Mouse (Mus musculus) mouse trophoblast stem cell (cell line): ENCODE measurements around the gene Cwc25.

Experiments used
- in situ Hi-C, 2 experiments: fragments of 300-500 bp; cut with MseI, MboI; formaldehyde crosslinking; loops; 2 replicates in 1 of 2; 3 replicates in 1 of 2; pipeline ENCODE4 v1.15.1; 2025

Gene Cwc25

GRCm38 (mm10) chr11:97766154-97766881 lies at the start of gene Cwc25:
Gene Cwc25 (minus strand): TSS chr11:97766556.
- in situ Hi-C loops = no loop called here

- in situ Hi-C loops = no loop called here
Observed at GRCm38 (mm10) chr11:97815736-97816135, 49.4 kb upstream of the Cwc25 start.

DNA sequence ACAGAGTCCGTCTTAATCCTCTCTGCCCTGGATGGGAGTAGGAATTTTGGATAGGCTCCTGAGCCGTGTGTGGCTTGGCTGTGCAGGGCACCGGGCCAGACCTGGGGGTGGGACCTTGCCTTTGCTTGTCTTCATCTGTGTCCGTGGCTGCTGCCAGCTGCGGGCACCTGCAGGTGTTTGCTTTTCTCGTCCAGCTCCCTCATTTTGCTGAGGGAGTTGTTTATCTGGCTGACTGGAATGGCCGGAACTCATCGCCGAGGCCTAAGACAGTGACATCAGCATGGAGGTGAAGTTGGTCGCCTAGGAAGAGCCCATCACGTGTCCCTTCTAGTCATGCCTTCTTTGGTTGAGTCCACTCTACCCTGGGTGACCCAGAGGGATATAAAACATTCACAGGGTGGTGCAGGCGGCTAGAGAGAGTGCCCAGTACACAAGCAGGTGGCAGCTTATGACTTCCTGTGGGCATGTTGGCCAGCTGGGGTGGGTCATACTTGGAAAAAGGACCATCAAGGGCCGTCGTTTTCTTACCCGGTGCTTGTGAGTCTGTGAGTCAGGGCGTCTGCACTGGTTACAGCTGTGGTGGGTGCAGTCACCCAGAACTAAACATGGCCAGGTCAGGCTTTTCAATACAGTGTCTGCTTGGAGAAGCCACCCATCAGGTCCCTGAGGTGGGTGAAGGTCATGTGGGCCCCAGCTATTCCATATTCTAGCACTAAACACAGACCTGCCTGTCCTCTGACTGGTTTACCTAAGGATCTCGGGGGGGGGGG lies 47.6 kb upstream of the Cwc25 start:
- in situ Hi-C loops = no loop called here

- in situ Hi-C loops = no loop called here
Observed at GRCm38 (mm10) chr11:97813085-97813484, 46.7 kb upstream of the Cwc25 start.

GRCm38 (mm10) chr11:97812491-97812921 lies 46.1 kb upstream of the Cwc25 start:
- in situ Hi-C loops = no loop called here

- in situ Hi-C loops = no loop called here
Observed at GRCm38 (mm10) chr11:97811569-97812362, 45.4 kb upstream of the Cwc25 start.

DNA sequence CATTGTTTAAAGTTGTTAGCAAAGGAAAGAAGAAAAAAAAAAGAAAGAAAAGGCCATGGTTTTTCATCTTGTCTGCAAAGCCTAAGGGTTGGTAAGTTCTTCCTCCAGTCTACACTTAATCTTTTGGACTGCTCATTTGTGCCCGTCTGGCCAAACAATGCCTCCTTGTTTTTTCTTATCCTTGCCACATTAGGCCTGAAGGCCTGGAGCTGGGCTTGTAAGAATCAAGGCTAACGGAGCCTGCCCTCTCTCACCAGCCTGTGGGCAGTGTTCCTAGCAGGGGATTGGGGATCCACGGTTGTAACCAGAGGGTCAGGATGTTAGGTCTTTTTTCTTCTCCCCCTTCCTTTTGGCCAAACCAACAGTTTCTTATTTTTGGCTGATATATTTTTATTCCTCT lies 44.6 kb upstream of the Cwc25 start:
- in situ Hi-C loops = no loop called here

DNA sequence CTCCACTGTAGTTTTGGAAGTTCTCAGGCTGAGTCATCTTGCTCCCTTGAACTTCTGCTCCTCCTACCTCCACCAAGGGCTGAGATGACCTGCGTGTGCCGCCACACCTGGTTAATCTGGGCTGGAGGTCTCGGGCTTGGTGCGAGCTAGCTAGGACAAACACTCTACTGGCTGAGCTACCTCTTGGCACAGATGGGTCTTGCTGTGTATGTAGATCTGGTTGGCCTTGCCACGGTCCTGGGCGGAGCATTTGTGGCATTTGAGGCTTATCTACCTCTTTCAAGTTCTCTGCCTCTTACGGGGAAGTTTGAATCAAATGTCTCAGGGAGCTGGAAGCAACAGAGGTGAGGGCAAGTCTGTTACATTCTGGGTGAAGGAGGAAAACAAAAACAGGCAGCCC lies 44.0 kb upstream of the Cwc25 start:
- in situ Hi-C loops = no loop called here

- in situ Hi-C loops = no loop called here
Observed at GRCm38 (mm10) chr11:97809235-97810121, 43.1 kb upstream of the Cwc25 start.

- in situ Hi-C loops = no loop called here
Observed at GRCm38 (mm10) chr11:97808621-97809234, 42.4 kb upstream of the Cwc25 start.

- in situ Hi-C loops = no loop called here
Observed at GRCm38 (mm10) chr11:97808093-97808492, 41.7 kb upstream of the Cwc25 start.

DNA sequence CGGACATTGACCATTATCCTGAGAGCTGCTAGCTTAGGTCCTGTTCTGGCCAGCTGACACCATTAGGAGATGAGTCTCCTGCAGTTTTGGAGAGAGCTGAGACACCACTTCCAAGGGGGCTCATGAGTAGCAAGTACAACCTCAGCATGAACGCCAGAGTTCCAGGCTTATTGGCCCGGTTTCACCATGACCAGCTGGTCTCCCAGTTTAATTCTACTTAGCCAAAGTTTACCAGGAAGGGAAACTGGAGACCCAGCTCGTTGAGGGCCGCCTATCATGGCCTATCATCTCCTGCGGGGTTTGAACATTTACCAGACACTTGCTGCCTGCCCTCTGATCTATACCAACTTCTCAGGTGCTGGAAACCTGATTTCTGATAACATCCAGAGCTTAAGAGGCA lies 41.3 kb upstream of the Cwc25 start:
- in situ Hi-C loops = no loop called here

GRCm38 (mm10) chr11:97806613-97806964 lies 40.2 kb upstream of the Cwc25 start:
- in situ Hi-C loops = no loop called here

GRCm38 (mm10) chr11:97805662-97806612 lies 39.6 kb upstream of the Cwc25 start:
- in situ Hi-C loops = no loop called here

DNA sequence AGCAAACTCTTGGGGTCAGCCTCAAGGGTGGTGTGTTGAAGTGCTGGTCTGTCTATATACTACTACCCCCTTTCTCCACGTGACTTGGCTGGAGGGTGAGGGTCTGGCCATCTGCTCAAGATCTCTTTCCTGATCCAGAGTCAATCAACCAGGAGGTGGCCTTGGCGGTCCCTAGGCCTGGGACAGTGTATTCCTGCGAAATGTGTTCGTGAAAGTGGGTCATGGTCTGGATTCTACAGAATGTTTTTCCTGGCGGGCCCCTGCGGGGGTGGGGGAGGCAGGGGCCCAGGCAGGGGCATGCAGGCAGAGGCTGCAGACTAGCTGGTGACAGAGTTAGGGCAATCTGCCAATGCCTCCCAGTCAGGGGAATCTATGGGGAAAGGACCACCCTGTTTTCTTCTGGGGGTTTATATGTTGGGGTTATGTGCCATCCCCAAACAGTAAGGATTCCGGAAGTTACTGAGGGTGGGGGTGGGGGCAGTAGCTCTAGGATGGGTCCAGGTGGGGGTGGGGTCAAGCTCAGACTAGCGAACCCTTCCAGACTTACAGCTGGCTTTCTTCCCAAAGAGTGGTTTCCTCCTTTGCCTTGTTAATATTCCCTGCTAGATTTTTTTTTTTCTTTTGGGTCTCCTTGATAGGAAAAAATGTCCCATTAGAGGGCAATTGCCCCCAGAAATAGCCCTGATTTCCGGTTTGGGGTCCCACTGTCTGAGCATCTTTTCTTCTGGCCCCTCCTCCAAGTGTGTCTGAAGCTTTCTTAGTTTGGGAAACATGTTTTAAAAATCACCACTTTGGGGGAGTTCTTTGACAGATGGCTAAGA lies 38.7 kb upstream of the Cwc25 start:
- in situ Hi-C loops = no loop called here

DNA sequence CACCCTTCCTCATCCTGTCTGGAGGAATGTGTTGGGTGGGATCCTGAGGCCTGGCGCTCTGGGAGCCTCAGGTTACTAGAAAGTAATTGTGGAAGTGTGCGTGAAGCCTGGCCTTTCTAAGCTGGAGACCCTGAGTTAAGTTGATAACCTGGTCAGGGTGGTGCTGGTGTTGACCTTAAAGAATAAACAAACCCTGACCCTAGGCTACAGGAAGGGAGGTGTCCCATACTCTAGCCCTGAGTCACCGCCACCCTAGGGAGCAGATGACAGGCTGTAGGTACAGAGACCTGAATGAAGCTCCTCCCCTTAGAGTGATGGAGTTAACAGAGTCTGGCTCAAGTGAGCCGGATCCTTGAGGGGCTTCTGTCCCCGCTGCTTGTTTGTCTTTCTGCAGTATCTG lies 37.5 kb upstream of the Cwc25 start:
- in situ Hi-C loops = no loop called here

DNA sequence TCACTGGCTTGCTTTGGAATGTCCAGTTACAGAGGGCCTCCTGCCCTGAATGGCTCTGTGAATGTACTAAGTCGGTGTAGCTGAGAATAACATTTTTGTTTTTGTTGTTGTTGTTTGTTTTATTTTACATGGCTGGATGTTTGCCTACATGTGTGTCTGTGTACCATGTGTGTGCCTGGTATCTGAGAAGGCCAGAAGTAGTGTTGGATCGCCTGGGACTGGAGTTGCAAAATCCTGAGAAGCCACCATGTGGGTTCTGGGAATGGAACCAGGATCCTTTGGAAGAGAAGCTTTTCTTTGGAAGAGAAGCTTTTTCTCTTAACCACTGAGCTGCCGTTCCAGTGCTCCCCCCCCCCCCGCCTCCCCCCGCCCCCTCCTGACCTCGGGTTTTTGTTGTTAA lies 36.1 kb upstream of the Cwc25 start:
- in situ Hi-C loops = no loop called here

DNA sequence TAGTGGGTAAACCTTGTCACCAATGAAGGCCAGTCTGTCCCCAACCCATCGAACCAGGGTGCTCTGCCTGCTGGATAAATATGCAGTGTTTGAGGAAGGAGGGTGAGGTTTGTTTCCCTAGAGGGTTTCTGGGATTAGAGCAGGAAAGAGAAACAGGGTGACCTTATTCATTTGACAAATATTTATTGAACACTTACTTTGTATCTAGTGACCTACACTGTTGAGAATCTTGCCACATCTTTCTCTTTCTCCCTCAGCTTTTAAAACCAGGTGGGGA lies 35.8 kb upstream of the Cwc25 start:
- in situ Hi-C loops = no loop called here
